Mouse (Mus musculus) heart, postnatal 14 days (tissue): ENCODE measurements at regions not wholly inside any gene's neighbourhood (a gene's known extent, or its start where the extent isn't known, plus 50 kb on each side); places are given as distances from the start of the nearest gene placed in this dataset.

ENCODE experiments used
- DNase-seq, 2 experiments: peaks; one replicate each; pipeline ENCODE4 v3.0.0; 2021 to 2022
- intact Hi-C: fragments of 180-260 bp; cut with DNase I; formaldehyde crosslinking; loops from one replicate; pipeline ENCODE4 v1.15.1; 2025

GRCm38 (mm10) chr4:72377520-72377919 is 176.8 kb upstream of the Tle1 start:
- intact Hi-C loops: no loop called here
- no peak for DNase-seq

DNA sequence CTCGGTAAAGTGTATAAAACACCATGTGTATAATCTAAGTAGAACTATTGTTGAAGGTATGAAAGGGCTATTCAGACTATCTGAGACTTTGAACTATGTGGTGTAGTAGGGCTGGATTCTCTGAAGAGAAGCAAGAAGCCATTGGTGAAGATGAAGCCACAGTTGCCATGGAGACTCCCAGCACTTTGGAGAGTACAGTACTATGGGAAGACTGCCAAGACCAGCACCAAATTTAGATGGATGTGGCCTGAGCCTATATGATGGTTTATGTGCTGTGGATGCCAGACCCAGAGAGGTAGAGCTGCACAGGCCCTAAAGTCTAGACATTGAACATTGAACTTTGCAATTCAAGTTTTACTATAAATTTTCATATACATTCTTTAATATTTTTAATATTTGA is 151.3 kb upstream of the Tle1 start:
- intact Hi-C loops: no loop called here
- DNase-seq: no peak

DNA sequence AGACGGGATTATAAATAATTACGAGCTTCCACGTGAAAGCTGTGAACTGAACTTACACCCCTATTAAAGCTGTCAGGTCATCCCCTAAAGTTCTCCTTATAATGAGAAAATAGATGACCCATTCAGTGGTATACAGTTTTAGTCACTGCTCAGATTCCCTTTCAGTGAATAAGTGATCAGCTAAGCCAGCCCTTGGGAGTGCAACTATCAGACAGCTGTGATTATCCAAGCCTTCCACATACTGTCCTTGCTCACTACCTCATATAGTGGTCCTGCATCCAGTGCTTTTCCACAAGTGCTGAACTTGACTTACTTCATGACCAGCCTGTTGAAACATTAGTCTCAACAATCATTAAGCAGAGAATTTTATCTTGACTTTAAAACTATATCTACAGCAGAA is 131.2 kb upstream of the Tle1 start:
- intact Hi-C loops: no loop called here
- DNase-seq: no peak

GRCm38 (mm10) chr4:72329026-72329390 is 128.3 kb upstream of the Tle1 start:
- intact Hi-C loops: no loop called here
- no peak for DNase-seq

GRCm38 (mm10) chr4:72328282-72329025 is 127.7 kb upstream of the Tle1 start:
- no peak for DNase-seq
- intact Hi-C loops: no loop called here

GRCm38 (mm10) chr4:72324913-72325312 is 124.2 kb upstream of the Tle1 start:
- DNase-seq: no peak
- intact Hi-C loops: no loop called here

GRCm38 (mm10) chr4:72285112-72285675 is 84.5 kb upstream of the Tle1 start:
- intact Hi-C loops: no loop called here
- DNase-seq: no peak

- intact Hi-C loops: no loop called here
- no peak for DNase-seq
These were observed 49.8 kb upstream of the Tle1 start for GRCm38 (mm10) chr4:72250531-72250930.
